Mouse (Mus musculus) midbrain, postnatal 0 days (tissue): ENCODE measurements at regions not wholly inside any gene's neighbourhood (a gene's known extent, or its start where the extent isn't known, plus 50 kb on each side); places are given as distances from the start of the nearest gene placed in this dataset.

ENCODE experiments used
- ATAC-seq: fragments of 200-750 bp; cut with Nextera tagmentation; 2 replicates; pipeline ENCODE4 v1.8.0; 2017; ENCODE audit warnings: moderate number of reproducible peaks, mild to moderate bottlenecking, moderate TSS enrichment, moderate library complexity; ENCODE audit not compliant: low FRiP score
- DNase-seq: peaks from one replicate; pipeline ENCODE4 v3.0.0-alpha.2; 2015; ENCODE audit warnings: low spot score
- H3K27ac ChIP-seq: fragments of 300-500 bp; sonication (generic); 2 replicates; pipeline ENCODE4 v1.5.1; 2014; ENCODE audit warnings: low read depth, mild to moderate bottlenecking, low read length, mixed read lengths
- H3K27me3 ChIP-seq: fragments of 300-500 bp; sonication (generic); 2 replicates; pipeline ENCODE4 v1.6.1; 2014; ENCODE audit warnings: low read length, control low read depth, mixed read lengths; ENCODE audit not compliant: insufficient read depth
- H3K36me3 ChIP-seq: fragments of 300-500 bp; sonication (generic); 2 replicates; pipeline ENCODE4 v1.6.1; 2014; ENCODE audit warnings: low read length, control low read depth, mixed read lengths; ENCODE audit not compliant: insufficient read depth
- H3K4me1 ChIP-seq: fragments of 300-500 bp; sonication (generic); 2 replicates; pipeline ENCODE4 v1.6.1; 2014; ENCODE audit warnings: mild to moderate bottlenecking, control low read depth, antibody characterized with exemption, low read length, mixed read lengths; ENCODE audit not compliant: insufficient read depth
- H3K4me2 ChIP-seq: fragments of 300-500 bp; sonication (generic); 2 replicates; pipeline ENCODE4 v1.6.1; 2014; ENCODE audit warnings: low read depth, mild to moderate bottlenecking, low read length, mixed read lengths; ENCODE audit not compliant: poor library complexity, severe bottlenecking
- H3K4me3 ChIP-seq: fragments of 300-500 bp; sonication (generic); 2 replicates; pipeline ENCODE4 v1.5.1; 2014; ENCODE audit warnings: low read depth, mild to moderate bottlenecking, low read length, moderate library complexity
- H3K9ac ChIP-seq: fragments of 300-500 bp; sonication (generic); replicated peaks from 2 replicates; pipeline ENCODE4 v1.6.1; 2014; ENCODE audit warnings: mild to moderate bottlenecking, low read length, moderate library complexity, mixed read lengths; ENCODE audit not compliant: poor library complexity, severe bottlenecking
- H3K9me3 ChIP-seq: fragments of 300-500 bp; sonication (generic); 2 replicates; pipeline ENCODE4 v1.6.1; 2016; ENCODE audit warnings: low read length, control low read depth
- CTCF ChIP-seq: IDR thresholded peaks from 2 replicates; pipeline ENCODE4 v1.5.1; 2016; ENCODE audit warnings: antibody characterized with exemption, mild to moderate bottlenecking
- WGBS: fragments of 180-500 bp; shearing (Covaris S2); extraction: QIAGEN DNeasy Blood & Tissue Kit; methylation state at CpG from one replicate; pipeline ENCODE4 v1.1.7; 2014; 5-methylcytosine and 5-hydroxymethylcytosine counted together

- no peak for TF ChIP-seq CTCF
- Histone ChIP-seq H3K9me3 (no peaks in the 10 kb centered on the region), H3K9ac (no peak overlapping the region), H3K36me3 (no peaks in the 10 kb centered on the region), H3K27ac (no peak overlapping the region), H3K4me1 (no peaks in the 10 kb centered on the region), H3K4me3 (no peak overlapping the region), H3K4me2 (no peak overlapping the region), H3K27me3 (no peaks in the 10 kb centered on the region)
- DNase-seq (no peak), ATAC-seq (no peak)
- WGBS = 61% methylated on average over 8 of the region's 8 CpGs
Observed at GRCm38 (mm10) chr1:42436366-42436998, 259.1 kb upstream of the Pou3f3 start.

- no peak overlapping the region for H3K4me3 ChIP-seq
- DNase-seq (no peak), ATAC-seq (no peak)
- H3K9ac ChIP-seq = no peak overlapping the region
- no peaks in the 10 kb centered on the region for H3K36me3 ChIP-seq
- TF ChIP-seq CTCF = no peak
- H3K27me3 ChIP-seq = no peaks in the 10 kb centered on the region
- H3K4me2 ChIP-seq = no peak overlapping the region
- H3K27ac ChIP-seq = no peak overlapping the region
- no peaks in the 10 kb centered on the region for H3K9me3 ChIP-seq
- WGBS = 95% methylated on average over 3 of the region's 3 CpGs
- H3K4me1 ChIP-seq = no peaks in the 10 kb centered on the region; the same call in 1 of the 2 replicates
Observed at GRCm38 (mm10) chr1:42468365-42468764, 227.2 kb upstream of the Pou3f3 start.

- no peak for ATAC-seq
- Histone ChIP-seq H3K4me2 (no peak overlapping the region), H3K9me3 (no peaks in the 10 kb centered on the region), H3K27ac (no peak overlapping the region), H3K4me1 (no peaks in the 10 kb centered on the region; the same call in 1 of the 2 replicates), H3K9ac (0 out of 2 replicates have a peak overlapping the region, but pooled peaks have one; percentile 24), H3K36me3 (no peaks in the 10 kb centered on the region), H3K4me3 (no peak overlapping the region), H3K27me3 (no peaks in the 10 kb centered on the region)
- no peak for TF ChIP-seq CTCF
- no peak for DNase-seq
- WGBS = 67% methylated on average over 10 of the region's 10 CpGs
Observed at GRCm38 (mm10) chr1:42471846-42472494, 223.6 kb upstream of the Pou3f3 start.

- DNase-seq (peak; percentile 43), ATAC-seq (no peak)
- Histone ChIP-seq H3K27ac (no peak overlapping the region), H3K27me3 (no peaks in the 10 kb centered on the region), H3K9me3 (no peaks in the 10 kb centered on the region), H3K36me3 (no peaks in the 10 kb centered on the region), H3K4me3 (no peak overlapping the region), H3K4me1 (no peaks in the 10 kb centered on the region; the same call in 1 of the 2 replicates), H3K9ac (peak overlapping the region; percentile 24; the same call in 1 of the 2 replicates), H3K4me2 (no peak overlapping the region)
- WGBS = 48% methylated on average over 13 of the region's 13 CpGs
- no peak for TF ChIP-seq CTCF
Observed at GRCm38 (mm10) chr1:42472495-42473230, 222.9 kb upstream of the Pou3f3 start.

- Histone ChIP-seq H3K27ac (no peak overlapping the region), H3K9ac (no peak overlapping the region), H3K27me3 (no peaks in the 10 kb centered on the region), H3K4me2 (no peak overlapping the region), H3K4me3 (no peak overlapping the region), H3K4me1 (no peaks in the 10 kb centered on the region; the same call in 1 of the 2 replicates), H3K9me3 (no peaks in the 10 kb centered on the region), H3K36me3 (no peaks in the 10 kb centered on the region)
- TF ChIP-seq CTCF = no peak
- ATAC-seq = no peak
- WGBS = 75% methylated on average over 8 of the region's 8 CpGs
- no peak for DNase-seq
Observed at GRCm38 (mm10) chr1:42474197-42474596, 221.4 kb upstream of the Pou3f3 start.

GRCm38 (mm10) chr1:42474831-42475230 lies 220.7 kb upstream of the Pou3f3 start:
- H3K4me3 ChIP-seq = no peak overlapping the region
- H3K27me3 ChIP-seq = no peaks in the 10 kb centered on the region
- H3K9me3 ChIP-seq = no peaks in the 10 kb centered on the region
- WGBS = 94% methylated on average over 1 of the region's 1 CpGs
- no peak for ATAC-seq
- no peak overlapping the region for H3K27ac ChIP-seq
- H3K9ac ChIP-seq = no peak overlapping the region
- DNase-seq = no peak
- H3K4me1 ChIP-seq = no peaks in the 10 kb centered on the region; the same call in 1 of the 2 replicates
- no peaks in the 10 kb centered on the region for H3K36me3 ChIP-seq
- TF ChIP-seq CTCF = no peak
- H3K4me2 ChIP-seq = no peak overlapping the region
